Mouse (Mus musculus): ENCODE data around the gene Bag3. TPM values are rescaled to one million over a fixed set of nuclear protein-coding genes. Genes with fewer than 3 reads are reported as not detected.
A peak's percentile ranks its signal among the peaks of the same experiment; 100 is the strongest.
"Not testable (repeated sequence)": the region's sequence is repeated elsewhere in the genome, so short reads cannot be mapped to it uniquely, and the experiment has no call there.

The Bag3 gene
- polyA plus RNA-seq, 1 experiment from 2014 or later = 7.2 TPM

- Histone ChIP-seq H3K9me3 (replicated peaks) (no peaks in the 10 kb centered on the region), H3K4me3 (no peak overlapping the region), H3K27me3 (ENCODE audit: low read depth, poor library complexity, severe bottlenecking) (no peaks in the 10 kb centered on the region), H3K4me1 (peaks cover 42% of the 10 kb centered on the region), H3K27ac (replicated peaks) (no peak overlapping the region), H3K36me3 (peaks cover under 1% of the 10 kb centered on the region)
- WGBS = 44% methylated on average over 3 of the region's 3 CpGs
- DNase-seq (ENCODE audit: low spot score) = no peak
Observed at GRCm38 (mm10) chr7:128553105-128553705, 29.8 kb downstream of the Bag3 start.

- Histone ChIP-seq H3K36me3 (no peaks in the 10 kb centered on the region), H3K9me3 (replicated peaks) (no peaks in the 10 kb centered on the region)
- WGBS = 94% methylated on average over 6 of the region's 6 CpGs
Observed at GRCm38 (mm10) chr7:128554502-128554901, 31.1 kb downstream of the Bag3 start.

GRCm38 (mm10) chr7:128555141-128555750, 31.8 kb downstream of the Bag3 start:
- no peaks in the 10 kb centered on the region for H3K27me3 ChIP-seq (ENCODE audit: low read depth, poor library complexity, severe bottlenecking)
- WGBS = 86% methylated on average over 5 of the region's 5 CpGs

More at GRCm38 (mm10) chr7:128554502-128554901, 31.1 kb downstream of the Bag3 start:
- H3K27me3 ChIP-seq (ENCODE audit: low read depth, poor library complexity, severe bottlenecking) = no peaks in the 10 kb centered on the region
- H3K4me1 ChIP-seq = peaks cover 35% of the 10 kb centered on the region
- no peak for DNase-seq (ENCODE audit: low spot score)
- 0 out of 2 replicates have a peak overlapping the region, but pooled peaks have one; percentile 4 for H3K27ac ChIP-seq (replicated peaks)
- H3K4me3 ChIP-seq = no peak overlapping the region

GRCm38 (mm10) chr7:128556923-128557430, 33.6 kb downstream of the Bag3 start:
- no peaks in the 10 kb centered on the region for H3K36me3 ChIP-seq
- DNase-seq (ENCODE audit: low spot score) = no peak
- H3K9me3 ChIP-seq (replicated peaks) = no peaks in the 10 kb centered on the region
- 79% methylated on average over 1 of the region's 1 CpGs for WGBS
- H3K27ac ChIP-seq (replicated peaks) = no peak overlapping the region
- peaks cover 10% of the 10 kb centered on the region for H3K4me1 ChIP-seq
- H3K4me3 ChIP-seq = no peak overlapping the region
- H3K27me3 ChIP-seq (ENCODE audit: low read depth, poor library complexity, severe bottlenecking) = no peaks in the 10 kb centered on the region

More at GRCm38 (mm10) chr7:128555141-128555750, 31.8 kb downstream of the Bag3 start:
- H3K9me3 ChIP-seq (replicated peaks) = no peaks in the 10 kb centered on the region
- peaks cover 27% of the 10 kb centered on the region for H3K4me1 ChIP-seq
- H3K4me3 ChIP-seq = no peak overlapping the region
- H3K27ac ChIP-seq (replicated peaks) = no peak overlapping the region
- no peaks in the 10 kb centered on the region for H3K36me3 ChIP-seq
- DNase-seq (ENCODE audit: low spot score) = no peak

GRCm38 (mm10) chr7:128563373-128563772, 40.0 kb downstream of the Bag3 start:
- Histone ChIP-seq H3K27me3 (ENCODE audit: low read depth, poor library complexity, severe bottlenecking) (no peaks in the 10 kb centered on the region), H3K27ac (replicated peaks) (no peak overlapping the region), H3K4me3 (no peak overlapping the region), H3K4me1 (no peaks in the 10 kb centered on the region; the same call in 1 of the 2 replicates), H3K9me3 (replicated peaks) (no peaks in the 10 kb centered on the region), H3K36me3 (no peaks in the 10 kb centered on the region)
- WGBS = 49% methylated on average over 4 of the region's 4 CpGs
- DNase-seq (ENCODE audit: low spot score) = peak; percentile 33

GRCm38 (mm10) chr7:128566311-128566710, 42.9 kb downstream of the Bag3 start:
- Histone ChIP-seq H3K27ac (replicated peaks) (no peak overlapping the region), H3K36me3 (no peaks in the 10 kb centered on the region), H3K27me3 (ENCODE audit: low read depth, poor library complexity, severe bottlenecking) (no peaks in the 10 kb centered on the region), H3K4me1 (no peaks in the 10 kb centered on the region; the same call in 1 of the 2 replicates), H3K9me3 (replicated peaks) (no peaks in the 10 kb centered on the region), H3K4me3 (no peak overlapping the region)
- 85% methylated on average over 7 of the region's 7 CpGs for WGBS
- DNase-seq (ENCODE audit: low spot score) = no peak

GRCm38 (mm10) chr7:128567561-128568244, 44.3 kb downstream of the Bag3 start:
- H3K36me3 ChIP-seq = no peaks in the 10 kb centered on the region
- no peak overlapping the region for H3K27ac ChIP-seq (replicated peaks)
- WGBS = 91% methylated on average over 8 of the region's 8 CpGs

GRCm38 (mm10) chr7:128569429-128569828, 46.0 kb downstream of the Bag3 start:
- H3K27ac ChIP-seq (replicated peaks); H3K36me3 ChIP-seq; H3K9me3 ChIP-seq (replicated peaks); H3K27me3 ChIP-seq (ENCODE audit: low read depth, poor library complexity, severe bottlenecking); H3K4me1 ChIP-seq; DNase-seq (ENCODE audit: low spot score); H3K4me3 ChIP-seq: not testable (repeated sequence)
- WGBS = 92% methylated on average over 2 of the region's 2 CpGs

More at GRCm38 (mm10) chr7:128567561-128568244, 44.3 kb downstream of the Bag3 start:
- DNase-seq (ENCODE audit: low spot score) = no peak
- Histone ChIP-seq H3K9me3 (replicated peaks) (no peaks in the 10 kb centered on the region), H3K27me3 (ENCODE audit: low read depth, poor library complexity, severe bottlenecking) (no peaks in the 10 kb centered on the region), H3K4me1 (no peaks in the 10 kb centered on the region; the same call in 1 of the 2 replicates), H3K4me3 (no peak overlapping the region)

GRCm38 (mm10) chr7:128569987-128570656, 46.7 kb downstream of the Bag3 start:
- H3K27me3 ChIP-seq (ENCODE audit: low read depth, poor library complexity, severe bottlenecking) = no peaks in the 10 kb centered on the region
- peaks cover 6% of the 10 kb centered on the region; the same call in 1 of the 2 replicates for H3K4me1 ChIP-seq
- H3K27ac ChIP-seq (replicated peaks) = no peak overlapping the region
- 93% methylated on average over 8 of the region's 8 CpGs for WGBS
- DNase-seq (ENCODE audit: low spot score) = no peak
- H3K4me3 ChIP-seq = no peak overlapping the region
- H3K36me3 ChIP-seq = no peaks in the 10 kb centered on the region
- no peaks in the 10 kb centered on the region for H3K9me3 ChIP-seq (replicated peaks)

GRCm38 (mm10) chr7:128570657-128571056, 47.2 kb downstream of the Bag3 start:
- not testable (repeated sequence) for H3K27me3 ChIP-seq (ENCODE audit: low read depth, poor library complexity, severe bottlenecking); H3K36me3 ChIP-seq; H3K27ac ChIP-seq (replicated peaks); H3K4me1 ChIP-seq; H3K4me3 ChIP-seq; DNase-seq (ENCODE audit: low spot score); H3K9me3 ChIP-seq (replicated peaks)
- 90% methylated on average over 7 of the region's 7 CpGs for WGBS

GRCm38 (mm10) chr7:128572030-128572429, 48.6 kb downstream of the Bag3 start:
- H3K27me3 ChIP-seq (ENCODE audit: low read depth, poor library complexity, severe bottlenecking) = no peaks in the 10 kb centered on the region
- H3K9me3 ChIP-seq (replicated peaks) = no peaks in the 10 kb centered on the region
- no peaks in the 10 kb centered on the region for H3K36me3 ChIP-seq
- H3K4me1 ChIP-seq = 0 out of 2 replicates have a peak, but pooled peaks cover 6% of the 10 kb centered on the region
- no peak overlapping the region for H3K4me3 ChIP-seq
- no peak for DNase-seq (ENCODE audit: low spot score)
- no peak overlapping the region for H3K27ac ChIP-seq (replicated peaks)
- 81% methylated on average over 4 of the region's 4 CpGs for WGBS

GRCm38 (mm10) chr7:128575211-128575610, 51.8 kb downstream of the Bag3 start:
- Histone ChIP-seq H3K9me3 (replicated peaks) (no peaks in the 10 kb centered on the region), H3K36me3 (no peaks in the 10 kb centered on the region), H3K4me1 (0 out of 2 replicates have a peak, but pooled peaks cover 6% of the 10 kb centered on the region), H3K27ac (replicated peaks) (no peak overlapping the region), H3K27me3 (ENCODE audit: low read depth, poor library complexity, severe bottlenecking) (no peaks in the 10 kb centered on the region), H3K4me3 (no peak overlapping the region)
- no peak for DNase-seq (ENCODE audit: low spot score)
- WGBS = 93% methylated on average over 5 of the region's 5 CpGs

All from midbrain, embryonic 10.5 days (tissue).